Mouse (Mus musculus) CH12.LX (cell line): ENCODE data around the gene Plxdc1. TPM values are rescaled to one million over a fixed set of nuclear protein-coding genes. Genes with fewer than 3 reads are reported as not detected.
A peak's percentile ranks its signal among the peaks of the same experiment; 100 is the strongest.

Source experiments
- DNase-seq: peaks from one replicate; pipeline ENCODE4 v3.0.0-alpha.2; 2013; ENCODE audit errors: extremely low read depth
- H3K27ac ChIP-seq: 2 replicates; pipeline ENCODE4 v1.5.1; 2012; ENCODE audit warnings: low read depth, mild to moderate bottlenecking, control low read depth, moderate library complexity; ENCODE audit not compliant: insufficient read depth
- H3K27me3 ChIP-seq: replicated peaks from 2 replicates; pipeline ENCODE3; 2012; ENCODE audit warnings: inconsistent platforms
- H3K36me3 ChIP-seq, 2 experiments: replicated peaks in 1 of 2; 2 replicates each; pipeline versions ENCODE3 to v1.6.1; 2012; ENCODE audit warnings: inconsistent platforms in 1 of 2, low read length in 1 of 2, mild to moderate bottlenecking in 1 of 2, mixed read lengths in 1 of 2, moderate library complexity in 1 of 2; ENCODE audit not compliant: control insufficient read depth in 1 of 2, insufficient read depth in 1 of 2
- H3K4me1 ChIP-seq, 2 experiments: 2 replicates each; pipeline ENCODE4 v1.6.1; 2012; ENCODE audit warnings: inconsistent platforms in 1 of 2, moderate library complexity in 1 of 2; ENCODE audit not compliant: insufficient read depth in 2 of 2, control insufficient read depth in 1 of 2
- H3K4me2 ChIP-seq: 2 replicates; pipeline ENCODE4 v1.6.1; 2012; ENCODE audit warnings: low read depth, mild to moderate bottlenecking, control low read depth; ENCODE audit not compliant: poor library complexity, insufficient read depth, severe bottlenecking
- H3K4me3 ChIP-seq, 3 experiments: fragments of 150-350 bp in 1 of 3; sonication (generic) in 1 of 3; replicated peaks in 1 of 3; 2 replicates each; pipeline versions ENCODE3 to v1.5.1; 2011 to 2012; ENCODE audit warnings: low read depth in 2 of 3, low read length in 2 of 3, mild to moderate bottlenecking in 2 of 3, moderate library complexity in 2 of 3, control low read depth in 1 of 3, improper control_type of control experiment in 1 of 3, inconsistent platforms in 1 of 3, mixed read lengths in 1 of 3; ENCODE audit not compliant: poor library complexity in 1 of 3
- H3K79me2 ChIP-seq: replicated peaks from 2 replicates; pipeline ENCODE4 v1.6.1; 2012; ENCODE audit warnings: mild to moderate bottlenecking, moderate library complexity; ENCODE audit not compliant: control insufficient read depth, poor library complexity, insufficient read depth, severe bottlenecking; ENCODE audit errors: extremely low read depth
- H3K9ac ChIP-seq: 2 replicates; pipeline ENCODE4 v1.6.1; 2012; ENCODE audit warnings: low read depth, mild to moderate bottlenecking, control low read depth, moderate library complexity; ENCODE audit not compliant: insufficient read depth
- H3K9me3 ChIP-seq: replicated peaks from 2 replicates; pipeline ENCODE3; 2012; ENCODE audit warnings: low read length, inconsistent platforms, mixed read lengths
- BHLHE40 ChIP-seq: IDR thresholded peaks from 2 replicates; pipeline ENCODE4 v1.6.1; 2011; ENCODE audit warnings: mild to moderate bottlenecking, low read depth, low read length, improper control_type of control experiment
- CHD1 ChIP-seq: IDR thresholded peaks from 2 replicates; pipeline ENCODE4 v1.6.1; 2012; ENCODE audit warnings: low read depth, low read length, improper control_type of control experiment, inconsistent platforms
- CHD2 ChIP-seq: IDR thresholded peaks from 2 replicates; pipeline ENCODE4 v1.6.1; 2011; ENCODE audit warnings: low read length, improper control_type of control experiment
- CTCF ChIP-seq, 2 experiments: IDR thresholded peaks in 1 of 2; conservative IDR thresholded peaks in 1 of 2; 2 replicates each; pipeline ENCODE4 v1.5.1; 2011 to 2012; ENCODE audit warnings: low read depth in 2 of 2, low read length in 2 of 2, improper control_type of control experiment in 1 of 2, inconsistent platforms in 1 of 2, mild to moderate bottlenecking in 1 of 2, moderate library complexity in 1 of 2
- E2F4 ChIP-seq: IDR thresholded peaks from 2 replicates; pipeline ENCODE4 v1.6.1; 2011; ENCODE audit warnings: low read depth, low read length, improper control_type of control experiment; ENCODE audit not compliant: insufficient replicate concordance
- ELF1 ChIP-seq: IDR thresholded peaks from 2 replicates; pipeline ENCODE4 v1.6.1; 2014; ENCODE audit warnings: low read depth, mild to moderate bottlenecking, inconsistent platforms, low read length, improper control_type of control experiment
- EP300 ChIP-seq: IDR thresholded peaks from 2 replicates; pipeline ENCODE4 v1.6.1; 2011; ENCODE audit warnings: low read length, improper control_type of control experiment
- ETS1 ChIP-seq: conservative IDR thresholded peaks from 2 replicates; pipeline ENCODE4 v1.6.1; 2012; ENCODE audit warnings: low read depth, mild to moderate bottlenecking, inconsistent platforms, low read length, improper control_type of control experiment, moderate library complexity
- GABPA ChIP-seq: IDR thresholded peaks from 2 replicates; pipeline ENCODE4 v1.6.1; 2012; ENCODE audit warnings: low read depth, low read length, improper control_type of control experiment, inconsistent platforms; ENCODE audit not compliant: insufficient replicate concordance
- HCFC1 ChIP-seq: IDR thresholded peaks from 2 replicates; pipeline ENCODE4 v1.6.1; 2012; ENCODE audit warnings: low read depth, mild to moderate bottlenecking, inconsistent platforms, low read length, improper control_type of control experiment
- IRF4 ChIP-seq: IDR thresholded peaks from 2 replicates; pipeline ENCODE4 v1.6.1; 2014; ENCODE audit warnings: low read depth, mild to moderate bottlenecking, inconsistent platforms, low read length, improper control_type of control experiment
- JUN ChIP-seq: IDR thresholded peaks from 2 replicates; pipeline ENCODE4 v1.6.1; 2011; ENCODE audit warnings: low read depth, mild to moderate bottlenecking, low read length, improper control_type of control experiment, moderate library complexity; ENCODE audit not compliant: insufficient read depth
- JUND ChIP-seq: conservative IDR thresholded peaks from 2 replicates; pipeline ENCODE4 v1.6.1; 2011; ENCODE audit warnings: low read depth, low read length, improper control_type of control experiment
- KAT2A ChIP-seq: IDR thresholded peaks from 2 replicates; pipeline ENCODE4 v1.6.1; 2012; ENCODE audit warnings: low read length, improper control_type of control experiment, inconsistent platforms; ENCODE audit not compliant: insufficient replicate concordance
- MAFK ChIP-seq: IDR thresholded peaks from 2 replicates; pipeline ENCODE4 v1.6.1; 2011; ENCODE audit warnings: low read length, improper control_type of control experiment; ENCODE audit not compliant: insufficient replicate concordance
- MAX ChIP-seq: IDR thresholded peaks from 2 replicates; pipeline ENCODE4 v1.6.1; 2011; ENCODE audit warnings: low read length, improper control_type of control experiment
- MAZ ChIP-seq: IDR thresholded peaks from 2 replicates; pipeline ENCODE4 v1.6.1; 2012; ENCODE audit warnings: low read depth, mild to moderate bottlenecking, inconsistent platforms, low read length, improper control_type of control experiment, moderate library complexity
- MEF2A ChIP-seq: IDR thresholded peaks from 2 replicates; pipeline ENCODE4 v1.6.1; 2014; ENCODE audit warnings: low read depth, mild to moderate bottlenecking, inconsistent platforms, low read length, improper control_type of control experiment, borderline replicate concordance
- MXI1 ChIP-seq: IDR thresholded peaks from 2 replicates; pipeline ENCODE4 v1.6.1; 2011; ENCODE audit warnings: mild to moderate bottlenecking, low read depth, low read length, improper control_type of control experiment
- MYC ChIP-seq: IDR thresholded peaks from 2 replicates; pipeline ENCODE4 v1.6.1; 2011; ENCODE audit warnings: low read depth, mild to moderate bottlenecking, improper control_type of control experiment, low read length
- NELFE ChIP-seq: IDR thresholded peaks from 2 replicates; pipeline ENCODE4 v1.6.1; 2011; ENCODE audit warnings: low read depth, low read length, improper control_type of control experiment
- NRF1 ChIP-seq: IDR thresholded peaks from 2 replicates; pipeline ENCODE4 v1.6.1; 2014; ENCODE audit warnings: low read depth, mild to moderate bottlenecking, inconsistent platforms, low read length, improper control_type of control experiment, moderate library complexity
- PAX5 ChIP-seq: IDR thresholded peaks from 2 replicates; pipeline ENCODE4 v1.6.1; 2012; ENCODE audit warnings: low read length, inconsistent platforms, mixed read lengths
- POLR2A ChIP-seq: IDR thresholded peaks from 2 replicates; pipeline ENCODE4 v1.6.1; 2011; ENCODE audit warnings: low read depth, mild to moderate bottlenecking, improper control_type of control experiment, low read length
- POLR2AphosphoS2 ChIP-seq: IDR thresholded peaks from 2 replicates; pipeline ENCODE4 v1.6.1; 2011; ENCODE audit warnings: low read depth, low read length, improper control_type of control experiment
- RAD21 ChIP-seq: IDR thresholded peaks from 2 replicates; pipeline ENCODE4 v1.6.1; 2011; ENCODE audit warnings: low read depth, mild to moderate bottlenecking, low read length, improper control_type of control experiment, moderate library complexity
- RCOR1 ChIP-seq: conservative IDR thresholded peaks from 2 replicates; pipeline ENCODE4 v1.6.1; 2012; ENCODE audit warnings: low read depth, mild to moderate bottlenecking, inconsistent platforms, low read length, improper control_type of control experiment
- SIN3A ChIP-seq: IDR thresholded peaks from 2 replicates; pipeline ENCODE4 v1.6.1; 2012; ENCODE audit warnings: low read length, improper control_type of control experiment, inconsistent platforms
- SMC3 ChIP-seq: IDR thresholded peaks from 2 replicates; pipeline ENCODE4 v1.6.1; 2011; ENCODE audit warnings: low read depth, low read length, improper control_type of control experiment
- TBP ChIP-seq: conservative IDR thresholded peaks from 2 replicates; pipeline ENCODE4 v1.6.1; 2011; ENCODE audit warnings: low read depth, low read length, improper control_type of control experiment
- TCF12 ChIP-seq: IDR thresholded peaks from 2 replicates; pipeline ENCODE4 v1.6.1; 2014; ENCODE audit warnings: low read depth, mild to moderate bottlenecking, inconsistent platforms, low read length, improper control_type of control experiment
- UBTF ChIP-seq: IDR thresholded peaks from 2 replicates; pipeline ENCODE4 v1.6.1; 2012; ENCODE audit warnings: low read depth, mild to moderate bottlenecking, inconsistent platforms, low read length, improper control_type of control experiment, moderate library complexity
- USF1 ChIP-seq: IDR thresholded peaks from 2 replicates; pipeline ENCODE4 v1.6.1; 2014; ENCODE audit warnings: low read depth, mild to moderate bottlenecking, inconsistent platforms, low read length, improper control_type of control experiment
- USF2 ChIP-seq: conservative IDR thresholded peaks from 2 replicates; pipeline ENCODE4 v1.6.1; 2011; ENCODE audit warnings: low read depth, low read length, improper control_type of control experiment
- ZC3H11A ChIP-seq: IDR thresholded peaks from 2 replicates; pipeline ENCODE4 v1.6.1; 2012; ENCODE audit warnings: low read depth, mild to moderate bottlenecking, inconsistent platforms, low read length, improper control_type of control experiment
- ZKSCAN1 ChIP-seq: IDR thresholded peaks from 2 replicates; pipeline ENCODE4 v1.6.1; 2012; ENCODE audit warnings: low read depth, inconsistent platforms, low read length, improper control_type of control experiment, borderline replicate concordance
- ZMIZ1 ChIP-seq: IDR thresholded peaks from 2 replicates; pipeline ENCODE4 v1.6.1; 2012; ENCODE audit warnings: low read depth, mild to moderate bottlenecking, inconsistent platforms, low read length, improper control_type of control experiment
- ZNF384 ChIP-seq: IDR thresholded peaks from 2 replicates; pipeline ENCODE4 v1.6.1; 2012; ENCODE audit warnings: low read depth, low read length, improper control_type of control experiment, inconsistent platforms
- dilution Hi-C: fragments of 300-500 bp; cut with MboI; formaldehyde crosslinking; loops from 2 replicates; pipeline ENCODE4 v1.14.3; 2020; ENCODE audit warnings: low sequenced_read_pairs; ENCODE audit not compliant: extremely low pct_unique_long_range_greater_than_20kb, extremely low pct_ligation_motif_present
- in situ Hi-C: fragments of 300-500 bp; cut with MboI; formaldehyde crosslinking; loops from 3 replicates; pipeline ENCODE4 v1.14.3; 2019; ENCODE audit warnings: low sequenced_read_pairs, low pct_ligation_motif_present, low pct_unique_long_range_greater_than_20kb, mixed read lengths
- polyA plus RNA-seq: library from polyadenylated mRNA; unstranded; fragments of >175 nt; gene quantifications from 2 replicates; pipeline ENCODE4 v1.2.1, GENCODE M21; 2012; ENCODE audit warnings: low read depth; ENCODE audit not compliant: insufficient read length
- total RNA-seq, 2 experiments: library from RNA; depleted of rRNA; stranded (reverse); fragments of 300-350 nt in 1 of 2; fragments of >200 nt in 1 of 2; gene quantifications; 2 replicates each; pipeline ENCODE4 v1.2.3; 2012 to 2014

Plxdc1 gene
- total and polyA plus RNA-seq, 3 experiments = 0.04 TPM; not detected in 2

- Histone ChIP-seq H3K4me3 (peak overlapping the region; percentile 46 to 54 (median 49)), H3K27ac (no peak overlapping the region)
- dilution Hi-C loops = no loop called here
Observed at GRCm38 (mm10) chr11:98002627-98003026, 16.4 kb upstream of the Plxdc1 start.

GRCm38 (mm10) chr11:98001986-98002385 is 15.7 kb upstream of the Plxdc1 start:
- H3K36me3 ChIP-seq = peaks cover 0 to 3% of the 10 kb centered on the region in 2 experiments
- no peaks in the 10 kb centered on the region for H3K27me3 ChIP-seq
- peaks cover 6% of the 10 kb centered on the region for H3K9me3 ChIP-seq
- H3K27ac ChIP-seq = no peak overlapping the region
- dilution Hi-C loops = no loop called here
- H3K9ac ChIP-seq = peak overlapping the region; percentile 40
- H3K4me2 ChIP-seq = peak overlapping the region; percentile 73
- in situ Hi-C loops = no loop called here
- H3K4me1 ChIP-seq = peaks cover 37 to 69% of the 10 kb centered on the region in 2 experiments
- no peaks in the 10 kb centered on the region for H3K79me2 ChIP-seq
- peak overlapping the region in 2 of 3 experiments; percentile 48 to 54 for H3K4me3 ChIP-seq
- peak; percentile 30 for DNase-seq
- no peak for TF ChIP-seq GABPA
- peak; percentile 11; the same call in 1 of the 2 replicates for TF ChIP-seq CHD2
- 0 out of 2 replicates have a peak, but pooled peaks have one; percentile 10 for TF ChIP-seq IRF4
- no peak for TF ChIP-seq EP300
- peak; percentile 19; the same call in 1 of the 2 replicates for TF ChIP-seq ETS1
- peak; percentile 3; the same call in 1 of the 2 replicates for TF ChIP-seq BHLHE40
- peak; percentile 10; the same call in 1 of the 2 replicates for TF ChIP-seq MEF2A
- peak; percentile 39; the same call in 1 of the 2 replicates for TF ChIP-seq TCF12
- no peak for TF ChIP-seq NELFE
- TF ChIP-seq MAZ = no peak
- no peak for TF ChIP-seq JUN
- peak; percentile 42 for TF ChIP-seq ZNF384
- TF ChIP-seq, all 38 proteins: peak for 7

More at GRCm38 (mm10) chr11:98002627-98003026, 16.4 kb upstream of the Plxdc1 start:
- in situ Hi-C loops = no loop called here
- Histone ChIP-seq H3K36me3 (peaks cover 0 to 3% of the 10 kb centered on the region in 2 experiments), H3K9ac (peak overlapping the region; percentile 47), H3K79me2 (no peaks in the 10 kb centered on the region), H3K27me3 (no peaks in the 10 kb centered on the region), H3K9me3 (peaks cover 6% of the 10 kb centered on the region), H3K4me2 (peak overlapping the region; percentile 73), H3K4me1 (peaks cover 37 to 63% of the 10 kb centered on the region in 2 experiments)
- peak; percentile 95 for DNase-seq
- TF ChIP-seq MAZ (peak; percentile 94), POLR2A (no peak; the same call in 1 of the 2 replicates), MXI1 (no peak), UBTF (0 out of 2 replicates have a peak, but pooled peaks have one; percentile 34), JUND (no peak; the same call in 1 of the 2 replicates), MAFK (no peak), ZMIZ1 (no peak), USF2 (no peak), CHD2 (no peak), NELFE (peak; percentile 42; the same call in 1 of the 2 replicates), TCF12 (0 out of 2 replicates have a peak, but pooled peaks have one; percentile 48), E2F4 (no peak), CTCF (conservative IDR thresholded peaks at IDR 0.05 in 1 of 2, IDR thresholded peaks at IDR 0.05 in 1 of 2; ENCODE audit: low read depth in 2 of 2, low read length in 2 of 2) (peak; percentile 94 to 97), BHLHE40 (peak; percentile 48), RCOR1 (no peak), SIN3A (no peak; the same call in 1 of the 2 replicates), PAX5 (no peak), EP300 (no peak), ZKSCAN1 (no peak), TBP (no peak), JUN (no peak), MYC (peak; percentile 83; the same call in 1 of the 2 replicates), IRF4 (peak; percentile 76), ZNF384 (no peak), ETS1 (0 out of 2 replicates have a peak, but pooled peaks have one; percentile 10), ELF1 (peak; percentile 66), RAD21 (peak; percentile 87), KAT2A (no peak), ZC3H11A (peak; percentile 62), POLR2AphosphoS2 (no peak), SMC3 (peak; percentile 88), CHD1 (no peak), HCFC1 (0 out of 2 replicates have a peak, but pooled peaks have one; percentile 27), NRF1 (no peak), USF1 (no peak), MAX (peak; percentile 62), MEF2A (peak; percentile 75; the same call in 1 of the 2 replicates), GABPA (no peak)
- TF ChIP-seq, all 38 proteins: peak for 16
